In genomic region chr12:102416391-102416837, GRCm38 (mm10) we compare ENCODE assay signal across 8 mouse cellular contexts. TPM values are rescaled to one million over a fixed set of nuclear protein-coding genes. Genes with fewer than 3 reads are reported as not detected.
A peak's percentile ranks its signal among the peaks of the same experiment; 100 is the strongest.
DNase-seq lines count a peak whose midpoint lies in the region; ATAC-seq lines count a peak whose summit lies in the region.

No protein-coding gene starts in this region.

- H3K4me3 ChIP-seq in embryonic facial prominence, embryonic 13.5 days: no peak overlapping the region
- no peak overlapping the region for H3K4me3 ChIP-seq in heart, embryonic 13.5 days
- no peak overlapping the region for H3K4me3 ChIP-seq in limb, embryonic 13.5 days

- H3K9me3 ChIP-seq in embryonic facial prominence, embryonic 13.5 days: no peaks in the 10 kb centered on the region
- no peaks in the 10 kb centered on the region for H3K9me3 ChIP-seq in heart, embryonic 13.5 days
- H3K9me3 ChIP-seq in limb, embryonic 13.5 days: no peaks in the 10 kb centered on the region

- no peak overlapping the region for H3K27ac ChIP-seq in embryonic facial prominence, embryonic 13.5 days
- peak overlapping the region; percentile 77 for H3K27ac ChIP-seq in heart, embryonic 13.5 days (replicated peaks)
- H3K27ac ChIP-seq in limb, embryonic 13.5 days: no peak overlapping the region

- H3K4me2 ChIP-seq in embryonic facial prominence, embryonic 13.5 days: no peak overlapping the region
- no peak overlapping the region for H3K4me2 ChIP-seq in heart, embryonic 13.5 days
- no peak overlapping the region for H3K4me2 ChIP-seq in limb, embryonic 13.5 days (replicated peaks)

- peak; percentile 51 for DNase-seq in layer of hippocampus, adult 9-11 months
- DNase-seq in layer of hippocampus, adult 18-20 months (ENCODE audit: low spot score in 2 of 2): no peak
- no peak for DNase-seq in ovary, postnatal 10 days (ENCODE audit: low spot score)
- DNase-seq in urinary bladder, adult 2 months (ENCODE audit: low spot score): no peak

- peaks cover 9% of the 10 kb centered on the region; the same call in 1 of the 2 replicates for H3K4me1 ChIP-seq in embryonic facial prominence, embryonic 13.5 days
- peaks cover 72% of the 10 kb centered on the region for H3K4me1 ChIP-seq in heart, embryonic 13.5 days
- H3K4me1 ChIP-seq in limb, embryonic 13.5 days: peaks cover 6% of the 10 kb centered on the region

- 40% methylated on average over 7 of the region's 7 CpGs for WGBS in embryonic facial prominence, embryonic 13.5 days
- WGBS in heart, embryonic 13.5 days: 20% methylated on average over 7 of the region's 7 CpGs
- WGBS in limb, embryonic 13.5 days: 42% methylated on average over 7 of the region's 7 CpGs

- 0 out of 2 replicates have a peak overlapping the region, but pooled peaks have one; percentile 6 for H3K9ac ChIP-seq in embryonic facial prominence, embryonic 13.5 days
- peak overlapping the region; percentile 1; the same call in 1 of the 2 replicates for H3K9ac ChIP-seq in heart, embryonic 13.5 days
- no peak overlapping the region for H3K9ac ChIP-seq in limb, embryonic 13.5 days

- H3K27me3 ChIP-seq in embryonic facial prominence, embryonic 13.5 days: no peaks in the 10 kb centered on the region
- H3K27me3 ChIP-seq in heart, embryonic 13.5 days (replicated peaks): no peaks in the 10 kb centered on the region
- no peaks in the 10 kb centered on the region for H3K27me3 ChIP-seq in limb, embryonic 13.5 days

- ATAC-seq in embryonic facial prominence, embryonic 13.5 days (ENCODE audit: insufficient number of reproducible peaks, insufficient read depth, low FRiP score, low TSS enrichment, low read depth): 0 out of 2 replicates have a peak, but pooled peaks have one; percentile 10
- peak; percentile 84 for ATAC-seq in heart, embryonic 13.5 days (ENCODE audit: extremely low read depth, insufficient number of reproducible peaks, low FRiP score, low TSS enrichment)
- peak; percentile 73 for ATAC-seq in limb, embryonic 13.5 days (ENCODE audit: low FRiP score, low read depth)
- no peak for ATAC-seq in inflammation-experienced regulatory T-cells, adult 6 months

- peaks cover 10% of the 10 kb centered on the region for H3K36me3 ChIP-seq in embryonic facial prominence, embryonic 13.5 days
- peaks cover 16% of the 10 kb centered on the region for H3K36me3 ChIP-seq in heart, embryonic 13.5 days
- H3K36me3 ChIP-seq in limb, embryonic 13.5 days: peaks cover 11% of the 10 kb centered on the region

RNA-seq across cellular contexts. Expression of gene Lgmn, which starts 23.2 kb away (rescaled TPM):
- 10 to 100 TPM; 83.6 to 85.4 TPM for total RNA-seq in layer of hippocampus, adult 18-20 months (2021)
- polyA plus RNA-seq in embryonic facial prominence, embryonic 13.5 days (2015; fragmentation: Nextera tagmentation; extraction: Ambion mirVana): 76.9 and 81.4 TPM in 2 replicates
- polyA plus RNA-seq in heart, embryonic 13.5 days (2015; fragmentation: Nextera tagmentation; extraction: Ambion mirVana): 119 and 122 TPM in 2 replicates
- polyA plus RNA-seq in limb, embryonic 13.5 days (2015; fragmentation: Nextera tagmentation; extraction: Ambion mirVana): 81.3 and 84.8 TPM in 2 replicates
- polyA plus RNA-seq in urinary bladder, adult 2 months (2012; rRNA removed): 73.4 and 84.0 TPM in 2 replicates
- 10 to 100 TPM; 14.6 to 15.5 (median 15.4) TPM for polyA plus RNA-seq in inflammation-experienced regulatory T-cells, adult 6 months (2017; shearing (Covaris generic))

RNA-seq across cellular contexts. Expression of gene Golga5, which starts 52.5 kb away (rescaled TPM):
- total RNA-seq in layer of hippocampus, adult 18-20 months (2021): 10 to 100 TPM; 25.1 to 28.0 TPM
- 40.3 and 41.3 TPM in 2 replicates for polyA plus RNA-seq in embryonic facial prominence, embryonic 13.5 days (2015; fragmentation: Nextera tagmentation; extraction: Ambion mirVana)
- polyA plus RNA-seq in heart, embryonic 13.5 days (2015; fragmentation: Nextera tagmentation; extraction: Ambion mirVana): 22.3 and 22.8 TPM in 2 replicates
- 39.5 and 42.0 TPM in 2 replicates for polyA plus RNA-seq in limb, embryonic 13.5 days (2015; fragmentation: Nextera tagmentation; extraction: Ambion mirVana)
- 35.0 and 40.2 TPM in 2 replicates for polyA plus RNA-seq in urinary bladder, adult 2 months (2012; rRNA removed)
- polyA plus RNA-seq in inflammation-experienced regulatory T-cells, adult 6 months (2017; shearing (Covaris generic)): 10 to 100 TPM; 24.8 to 26.8 (median 25.1) TPM
